14 mouse cellular contexts compared by ENCODE assay signal in the genomic region with DNA sequence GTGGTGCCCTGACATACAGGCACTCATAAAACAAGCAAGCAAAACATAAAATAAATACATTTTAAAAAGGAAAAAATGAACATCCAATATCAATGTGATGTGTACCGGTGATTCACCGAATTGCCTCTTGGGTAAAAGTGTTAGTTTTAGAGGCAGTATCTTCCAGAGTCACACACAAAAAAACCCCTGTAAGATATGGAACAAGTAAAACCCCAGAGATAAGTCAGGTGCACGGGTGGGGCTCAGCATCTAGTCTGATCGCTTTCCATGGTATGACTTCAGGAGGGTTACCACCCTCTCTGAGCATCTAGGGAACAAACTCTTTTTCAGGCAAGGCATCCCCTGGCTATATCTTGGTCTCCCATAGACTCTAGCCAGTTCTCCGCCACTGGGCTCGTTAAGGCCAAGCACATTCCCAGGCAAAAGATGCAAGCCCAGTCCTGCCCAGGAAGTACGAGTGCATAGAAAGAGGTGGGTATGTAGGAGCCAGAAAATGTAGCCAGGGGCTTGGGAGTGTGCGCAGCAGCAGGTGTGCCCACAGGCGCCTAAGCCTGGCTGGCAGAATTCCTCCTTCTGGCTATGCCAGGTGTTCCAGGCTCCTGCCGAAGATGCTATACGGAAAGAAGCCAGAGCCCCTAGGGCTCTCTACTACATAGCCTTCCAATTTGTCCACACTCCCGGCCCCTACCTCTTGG. TPM values are rescaled to one million over a fixed set of nuclear protein-coding genes. Genes with fewer than 3 reads are reported as not detected.
DNase-seq lines count a peak whose midpoint lies in the region; ATAC-seq and TF ChIP-seq lines count a peak whose summit lies in the region.
"Had no signal": no experiment of that assay in that cellular context is flagged by ENCODE, and none has a peak within 500 bp of the region (broad histone marks: within the 10 kb centered on the region; RNA-seq: fewer than 3 reads in every experiment).

No protein-coding gene starts in this region.

- peaks cover 0 to 31% of the 10 kb centered on the region in 2 experiments; a peak in 2 of 4 replicates for H3K36me3 ChIP-seq in MEL (ENCODE audit: control insufficient read depth in 1 of 2, insufficient read depth in 2 of 2, low read length in 2 of 2)
- peaks cover 39% of the 10 kb centered on the region for H3K36me3 ChIP-seq in embryonic facial prominence, embryonic 14.5 days (ENCODE audit: control insufficient read depth, insufficient read depth, low read length)
- peaks cover 52% of the 10 kb centered on the region for H3K36me3 ChIP-seq in limb, embryonic 13.5 days

- 0 out of 2 replicates have a peak overlapping the region, but pooled peaks have one; percentile 3 for H3K4me2 ChIP-seq in embryonic facial prominence, embryonic 14.5 days (ENCODE audit: low read depth, low read length)
- peak overlapping the region; percentile 87 for H3K4me2 ChIP-seq in limb, embryonic 13.5 days (replicated peaks)

- H3K27me3 ChIP-seq in MEL (ENCODE audit: control insufficient read depth in 1 of 2, insufficient read depth in 2 of 2, low read length in 2 of 2) = no peaks in the 10 kb centered on the region
- H3K27me3 ChIP-seq in embryonic facial prominence, embryonic 14.5 days (replicated peaks; ENCODE audit: control insufficient read depth, insufficient read depth, low read length) = no peaks in the 10 kb centered on the region
- H3K27me3 ChIP-seq in limb, embryonic 13.5 days = no peaks in the 10 kb centered on the region
- H3K27me3 ChIP-seq: heart, embryonic 15.5 days; kidney, embryonic 15.5 days had no signal

- DNase-seq in cerebellum, adult 11 months = peak; percentile 56
- peak; percentile 52 for DNase-seq in MEL (ENCODE audit: low read depth, low spot score)
- DNase-seq in embryonic facial prominence, embryonic 14.5 days (ENCODE audit: low spot score) = no peak
- no peak for DNase-seq in ovary, adult 18-20 months (ENCODE audit: low spot score)
- no peak for DNase-seq in T-cell, adult 2 months (ENCODE audit: low spot score)
- DNase-seq: thymus, postnatal 25 days had no signal

- 76% methylated on average over 12 of the region's 12 CpGs for WGBS in embryonic facial prominence, embryonic 14.5 days
- 74% methylated on average over 12 of the region's 12 CpGs for WGBS in limb, embryonic 13.5 days

- TF ChIP-seq EP300 in MEL (IDR thresholded peaks at IDR 0.05; ENCODE audit: low read depth in 1 of 2, low read length in 2 of 2) = peak; percentile 58 to 63; a peak in 3 of 4 replicates

- H3K4me1 ChIP-seq in MEL (ENCODE audit: control insufficient read depth in 1 of 2, insufficient read depth in 2 of 2, low read length in 2 of 2) = peaks cover 32 to 50% of the 10 kb centered on the region in 2 experiments
- peaks cover 33% of the 10 kb centered on the region for H3K4me1 ChIP-seq in embryonic facial prominence, embryonic 14.5 days (ENCODE audit: control insufficient read depth, insufficient read depth, low read length)
- peaks cover 31% of the 10 kb centered on the region for H3K4me1 ChIP-seq in limb, embryonic 13.5 days

- TF ChIP-seq CTCF in MEL (IDR thresholded peaks at IDR 0.05 in 2 of 3, conservative IDR thresholded peaks at IDR 0.05 in 1 of 3; ENCODE audit: control insufficient read depth in 1 of 3, insufficient read depth in 1 of 3, low read depth in 2 of 3, low read length in 3 of 3, poor library complexity in 1 of 3, severe bottlenecking in 1 of 3) = no peak

- H3K27ac ChIP-seq in MEL (ENCODE audit: control insufficient read depth, low read depth, low read length) = 0 out of 2 replicates have a peak overlapping the region, but pooled peaks have one; percentile 26
- no peak overlapping the region; the same call in 1 of the 2 replicates for H3K27ac ChIP-seq in embryonic facial prominence, embryonic 14.5 days (replicated peaks; ENCODE audit: low read depth, low read length)
- peak overlapping the region; percentile 6; the same call in 1 of the 2 replicates for H3K27ac ChIP-seq in limb, embryonic 13.5 days

- no peaks in the 10 kb centered on the region for H3K9me3 ChIP-seq in MEL (replicated peaks; ENCODE audit: insufficient read depth, low read length)
- H3K9me3 ChIP-seq in embryonic facial prominence, embryonic 14.5 days (ENCODE audit: control insufficient read depth, low read length) = no peaks in the 10 kb centered on the region
- H3K9me3 ChIP-seq in limb, embryonic 13.5 days = no peaks in the 10 kb centered on the region
- H3K9me3 ChIP-seq: heart, embryonic 15.5 days; kidney, embryonic 15.5 days had no signal

- ATAC-seq in cerebellum, adult (ENCODE audit: insufficient number of reproducible peaks, low FRiP score, low TSS enrichment) = no peak
- no peak for ATAC-seq in embryonic facial prominence, embryonic 14.5 days (ENCODE audit: low read depth)
- no peak for ATAC-seq in limb, embryonic 13.5 days (ENCODE audit: low FRiP score, low read depth)
- no peak for ATAC-seq in erythroid progenitor cell, adult 5-6 weeks (replicated peaks; ENCODE audit: low FRiP score, poor library complexity, severe bottlenecking)
- ATAC-seq: lung, postnatal 0 days had no signal

- no peak for TF ChIP-seq RAD21 in MEL (IDR thresholded peaks at IDR 0.05; ENCODE audit: low read depth, low read length)

- H3K9ac ChIP-seq in MEL (ENCODE audit: control insufficient read depth, low read depth, low read length, poor library complexity, severe bottlenecking) = no peak overlapping the region
- H3K9ac ChIP-seq in embryonic facial prominence, embryonic 14.5 days (ENCODE audit: low read depth, low read length) = no peak overlapping the region
- H3K9ac ChIP-seq in limb, embryonic 13.5 days = no peak overlapping the region
- H3K9ac ChIP-seq: heart, embryonic 15.5 days; kidney, embryonic 15.5 days had no signal

- no peak for TF ChIP-seq POLR2A in MEL (IDR thresholded peaks at IDR 0.05; ENCODE audit: control insufficient read depth in 1 of 2, insufficient read depth in 1 of 2, low read depth in 1 of 2, low read length in 2 of 2, poor library complexity in 1 of 2)

- no peak overlapping the region for H3K4me3 ChIP-seq in MEL (ENCODE audit: control insufficient read depth in 1 of 2, insufficient read depth in 1 of 2, low read depth in 2 of 2, low read length in 2 of 2)
- H3K4me3 ChIP-seq in embryonic facial prominence, embryonic 14.5 days (ENCODE audit: low read depth, low read length) = no peak overlapping the region
- H3K4me3 ChIP-seq in limb, embryonic 13.5 days = no peak overlapping the region
- H3K4me3 ChIP-seq: kidney, embryonic 15.5 days had no signal

- no peaks in the 10 kb centered on the region; the same call in 1 of the 2 replicates for H3K79me2 ChIP-seq in MEL (ENCODE audit: control insufficient read depth, insufficient read depth, low read length, poor library complexity)

TF ChIP-seq in MEL, 35 proteins besides CTCF, POLR2A, EP300 and RAD21 (continues in another document):
- TF ChIP-seq ZKSCAN1 (IDR thresholded peaks at IDR 0.05; ENCODE audit: low read depth, low read length) = no peak
- peak; percentile 68; the same call in 1 of the 2 replicates for TF ChIP-seq BHLHE40 (IDR thresholded peaks at IDR 0.05; ENCODE audit: borderline replicate concordance, low read depth, low read length)
- no peak for TF ChIP-seq UBTF (IDR thresholded peaks at IDR 0.05; ENCODE audit: borderline replicate concordance, insufficient read depth, low read depth, low read length)
- TF ChIP-seq TCF12 (IDR thresholded peaks at IDR 0.05; ENCODE audit: low read depth, low read length) = peak; percentile 74
- no peak for TF ChIP-seq MAZ (IDR thresholded peaks at IDR 0.05; ENCODE audit: low read depth, low read length)
- no peak; the same call in 1 of the 2 replicates for TF ChIP-seq SIN3A (IDR thresholded peaks at IDR 0.05; ENCODE audit: low read length)
- TF ChIP-seq USF1 (IDR thresholded peaks at IDR 0.05; ENCODE audit: low read depth, low read length) = no peak

RNA-seq across cellular contexts. Expression of gene Phldb1, which starts 15.9 kb away (rescaled TPM):
- 13.0 and 13.8 TPM in 2 replicates for total RNA-seq in MEL (2012; rRNA removed)
- 10 to 100 TPM in 1 of 2 experiments, not detected in 1; 23.0 TPM for polyA plus RNA-seq in MEL (2012; ENCODE audit: insufficient read depth in 1 of 2, insufficient read length in 2 of 2, low read depth in 1 of 2, low replicate concordance in 2 of 2, missing spikeins in 1 of 2)
- polyA plus RNA-seq in embryonic facial prominence, embryonic 14.5 days (2014; fragmentation: Nextera tagmentation; extraction: Ambion mirVana) = 40.3 and 40.9 TPM in 2 replicates
- 45.3 and 46.1 TPM in 2 replicates for polyA plus RNA-seq in limb, embryonic 13.5 days (2015; fragmentation: Nextera tagmentation; extraction: Ambion mirVana)
- 3.8 TPM in 1 of 2 replicates, not detected in the other for total RNA-seq in erythroid progenitor cell, adult 5-6 weeks (2015; ENCODE audit: low replicate concordance)
- 0.26 and 4.4 TPM in 2 replicates for total RNA-seq in erythroid progenitor cell, adult 5-6 weeks (2017; ENCODE audit: low replicate concordance)

RNA-seq across cellular contexts. Expression of gene Treh, which starts 46.1 kb away (rescaled TPM):
- total RNA-seq in MEL (2012; rRNA removed) = not detected in 2 replicates
- not detected for polyA plus RNA-seq in MEL (2012; ENCODE audit: insufficient read depth in 1 of 2, insufficient read length in 2 of 2, low read depth in 1 of 2, low replicate concordance in 2 of 2, missing spikeins in 1 of 2)
- polyA plus RNA-seq in embryonic facial prominence, embryonic 14.5 days (2014; fragmentation: Nextera tagmentation; extraction: Ambion mirVana) = not detected in 2 replicates
- not detected in 2 replicates for polyA plus RNA-seq in limb, embryonic 13.5 days (2015; fragmentation: Nextera tagmentation; extraction: Ambion mirVana)
- total RNA-seq in erythroid progenitor cell, adult 5-6 weeks (2015; ENCODE audit: low replicate concordance) = not detected in 2 replicates
- not detected in 2 replicates for total RNA-seq in erythroid progenitor cell, adult 5-6 weeks (2017; ENCODE audit: low replicate concordance)
- total RNA-seq: ES-E14 had no signal
- polyA plus RNA-seq: heart, embryonic 15.5 days; lung, postnatal 0 days; neural tube, embryonic 11.5 days had no signal

RNA-seq across cellular contexts. Expression of gene Arcn1, which starts 48.6 kb away (rescaled TPM):
- total RNA-seq in MEL (2012; rRNA removed) = 118 and 124 TPM in 2 replicates
- 100 to 1,000 TPM; 145 to 273 TPM for polyA plus RNA-seq in MEL (2012; ENCODE audit: insufficient read depth in 1 of 2, insufficient read length in 2 of 2, low read depth in 1 of 2, low replicate concordance in 2 of 2, missing spikeins in 1 of 2)
- 220 and 226 TPM in 2 replicates for polyA plus RNA-seq in embryonic facial prominence, embryonic 14.5 days (2014; fragmentation: Nextera tagmentation; extraction: Ambion mirVana)
- 207 and 225 TPM in 2 replicates for polyA plus RNA-seq in limb, embryonic 13.5 days (2015; fragmentation: Nextera tagmentation; extraction: Ambion mirVana)
- 64.6 and 68.1 TPM in 2 replicates for total RNA-seq in erythroid progenitor cell, adult 5-6 weeks (2015; ENCODE audit: low replicate concordance)
- 58.0 and 97.5 TPM in 2 replicates for total RNA-seq in erythroid progenitor cell, adult 5-6 weeks (2017; ENCODE audit: low replicate concordance)

RNA-seq across cellular contexts. Expression of gene Ift46, which starts 48.6 kb away (rescaled TPM):
- total RNA-seq in MEL (2012; rRNA removed) = 30.2 and 31.8 TPM in 2 replicates
- 10 to 100 TPM in 1 of 2 experiments, not detected in 1; 51.9 TPM for polyA plus RNA-seq in MEL (2012; ENCODE audit: insufficient read depth in 1 of 2, insufficient read length in 2 of 2, low read depth in 1 of 2, low replicate concordance in 2 of 2, missing spikeins in 1 of 2)
- polyA plus RNA-seq in embryonic facial prominence, embryonic 14.5 days (2014; fragmentation: Nextera tagmentation; extraction: Ambion mirVana) = 101 and 121 TPM in 2 replicates
- polyA plus RNA-seq in limb, embryonic 13.5 days (2015; fragmentation: Nextera tagmentation; extraction: Ambion mirVana) = 146 and 152 TPM in 2 replicates
- 15.1 and 18.4 TPM in 2 replicates for total RNA-seq in erythroid progenitor cell, adult 5-6 weeks (2015; ENCODE audit: low replicate concordance)
- 4.7 and 18.2 TPM in 2 replicates for total RNA-seq in erythroid progenitor cell, adult 5-6 weeks (2017; ENCODE audit: low replicate concordance)

Comparison
In these comparisons a context has a peak if more than half of its experiments do, and no peak if none do; other contexts are left out.
1. DNase-seq: peak in cerebellum, adult 11 months (single experiment) and MEL (single experiment); none in embryonic facial prominence, embryonic 14.5 days (single experiment), ovary, adult 18-20 months (single experiment) and T-cell, adult 2 months (single experiment).